Mouse (Mus musculus) heart, embryonic 11.5 days (tissue): Measurements from ENCODE around the gene Palld. TPM values are rescaled to one million over a fixed set of nuclear protein-coding genes. Genes with fewer than 3 reads are reported as not detected.

Source experiments
- ATAC-seq: fragments of 200-750 bp; cut with Nextera tagmentation; replicated peaks from 2 replicates; pipeline ENCODE4 v1.8.0; 2017; ENCODE audit warnings: moderate library complexity; ENCODE audit not compliant: insufficient number of reproducible peaks, low FRiP score, low TSS enrichment
- H3K27ac ChIP-seq: fragments of 300-500 bp; sonication (generic); 2 replicates; pipeline ENCODE4 v1.5.1; 2014; ENCODE audit warnings: mild to moderate bottlenecking, low read depth, low read length
- H3K27me3 ChIP-seq: fragments of 300-500 bp; sonication (generic); 2 replicates; pipeline ENCODE4 v1.6.1; 2014; ENCODE audit warnings: mild to moderate bottlenecking, low read length, mixed read lengths; ENCODE audit not compliant: control insufficient read depth, insufficient read depth
- H3K36me3 ChIP-seq: fragments of 300-500 bp; sonication (generic); 2 replicates; pipeline ENCODE4 v1.6.1; 2014; ENCODE audit warnings: mild to moderate bottlenecking, low read length, moderate library complexity, mixed read lengths; ENCODE audit not compliant: control insufficient read depth, insufficient read depth
- H3K4me1 ChIP-seq: fragments of 300-500 bp; sonication (generic); 2 replicates; pipeline ENCODE4 v1.6.1; 2014; ENCODE audit warnings: low read length; ENCODE audit not compliant: control insufficient read depth, insufficient read depth
- H3K4me2 ChIP-seq: fragments of 300-500 bp; sonication (generic); 2 replicates; pipeline ENCODE4 v1.6.1; 2014; ENCODE audit warnings: mild to moderate bottlenecking, moderate library complexity
- H3K4me3 ChIP-seq: fragments of 300-500 bp; sonication (generic); 2 replicates; pipeline ENCODE4 v1.5.1; 2014; ENCODE audit warnings: low read depth, low read length
- H3K9ac ChIP-seq: fragments of 300-500 bp; sonication (generic); 2 replicates; pipeline ENCODE4 v1.6.1; 2014; ENCODE audit warnings: mild to moderate bottlenecking, low read depth, low read length, moderate library complexity
- H3K9me3 ChIP-seq: fragments of 300-500 bp; sonication (generic); replicated peaks from 2 replicates; pipeline ENCODE4 v1.6.1; 2016; ENCODE audit warnings: low read length; ENCODE audit not compliant: control insufficient read depth
- WGBS: fragments of 180-500 bp; shearing (Covaris S2); extraction: QIAGEN DNeasy Blood & Tissue Kit; methylation state at CpG from one replicate; pipeline ENCODE4 v1.1.7; 2014; ENCODE audit not compliant: insufficient replicate concordance; 5-methylcytosine and 5-hydroxymethylcytosine counted together
- polyA plus RNA-seq: library from polyadenylated mRNA; unstranded; fragments of >200 nt; fragmentation: Nextera tagmentation; extraction: Ambion mirVana; gene quantifications from 2 replicates; pipeline ENCODE4 v1.2.1, GENCODE M21; 2014

The Palld gene
- polyA plus RNA-seq, 1 experiment from 2014 or later: 157 TPM

DNA sequence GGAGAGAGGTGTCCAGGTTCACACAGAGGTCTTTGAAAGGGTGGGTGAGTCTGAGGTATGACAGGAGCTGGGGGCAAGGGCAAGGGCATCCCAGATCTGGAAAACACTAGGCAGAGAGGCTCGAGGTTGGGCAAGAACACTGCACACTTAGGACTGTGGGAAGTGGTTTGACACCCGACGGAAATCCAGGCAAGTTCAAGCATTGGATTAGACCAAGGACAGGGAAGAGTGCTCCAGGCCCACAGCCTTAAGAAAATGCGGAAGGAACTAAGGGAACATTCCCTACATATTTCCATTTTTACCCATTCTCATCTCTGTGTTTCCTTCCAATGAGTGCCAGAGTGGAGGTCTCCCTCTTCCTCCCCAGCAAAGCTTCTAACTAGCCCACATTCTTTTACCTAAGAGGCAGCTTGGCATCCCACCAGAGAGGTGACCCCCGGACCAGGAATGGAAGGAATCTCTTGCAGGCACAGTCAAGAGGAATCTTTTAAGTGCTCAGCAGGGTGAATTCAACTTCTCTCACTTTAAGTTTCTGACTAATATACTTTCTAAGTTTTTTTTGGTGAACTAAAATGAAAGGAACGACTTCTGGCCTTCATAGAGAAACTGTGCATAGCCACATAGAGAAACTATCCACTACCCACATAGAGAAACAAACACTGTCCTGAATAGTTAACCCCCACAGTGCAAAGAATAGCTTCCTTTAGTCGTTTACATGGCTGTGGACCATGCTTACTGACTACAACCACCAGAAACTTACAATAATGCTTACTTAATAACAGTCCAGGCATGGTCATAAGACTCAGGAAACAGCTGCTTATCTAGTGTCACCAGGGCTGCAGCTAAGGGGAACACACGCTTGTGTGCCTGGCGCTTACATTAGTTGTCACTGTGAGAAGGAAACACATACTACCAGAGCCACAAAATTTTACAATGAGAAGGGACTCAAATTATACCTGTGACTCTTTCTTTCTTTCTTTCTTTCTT is 286.5 kb downstream of the Palld start:
- peaks cover 17% of the 10 kb centered on the region for H3K4me1 ChIP-seq
- peak overlapping the region; percentile 35; the same call in 1 of the 2 replicates for H3K27ac ChIP-seq
- H3K27me3 ChIP-seq: no peaks in the 10 kb centered on the region
- ATAC-seq: no peak
- 50% methylated on average over 9 of the region's 9 CpGs for WGBS
- no peaks in the 10 kb centered on the region for H3K9me3 ChIP-seq
- H3K9ac ChIP-seq: no peak overlapping the region
- H3K4me2 ChIP-seq: no peak overlapping the region
- H3K36me3 ChIP-seq: no peaks in the 10 kb centered on the region
- no peak overlapping the region for H3K4me3 ChIP-seq

DNA sequence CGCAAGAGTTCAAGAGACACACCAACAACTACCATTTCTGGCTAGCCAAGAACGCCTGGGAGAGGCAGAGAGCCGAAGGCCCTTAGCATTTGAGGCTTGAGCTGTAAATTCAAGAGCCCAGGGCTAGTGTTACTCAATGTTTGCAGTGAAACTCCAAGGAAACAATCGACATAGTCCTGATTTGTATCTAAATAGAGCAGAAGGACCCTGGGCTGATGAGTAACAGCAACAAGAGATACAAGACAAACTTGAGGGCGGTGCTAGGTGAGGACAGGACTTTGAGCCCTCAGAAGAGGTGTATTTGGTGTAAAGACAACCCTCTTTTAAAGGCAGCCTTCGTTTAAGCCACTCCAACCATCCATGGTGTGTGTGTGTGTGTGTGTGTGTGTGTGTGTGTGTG is 290.7 kb downstream of the Palld start:
- no peak for ATAC-seq
- H3K9me3 ChIP-seq: no peaks in the 10 kb centered on the region
- H3K36me3 ChIP-seq: no peaks in the 10 kb centered on the region
- H3K4me3 ChIP-seq: no peak overlapping the region
- no peak overlapping the region for H3K9ac ChIP-seq
- H3K27me3 ChIP-seq: no peaks in the 10 kb centered on the region
- H3K4me2 ChIP-seq: no peak overlapping the region
- WGBS: 74% methylated on average over 6 of the region's 6 CpGs
- peaks cover 6% of the 10 kb centered on the region for H3K4me1 ChIP-seq
- H3K27ac ChIP-seq: no peak overlapping the region

- H3K4me2 ChIP-seq: no peak overlapping the region
- peaks cover 5% of the 10 kb centered on the region; the same call in 1 of the 2 replicates for H3K4me1 ChIP-seq
- no peaks in the 10 kb centered on the region for H3K36me3 ChIP-seq
- no peaks in the 10 kb centered on the region for H3K9me3 ChIP-seq
- no peak overlapping the region for H3K9ac ChIP-seq
- H3K27me3 ChIP-seq: no peaks in the 10 kb centered on the region
- no peak overlapping the region for H3K4me3 ChIP-seq
- ATAC-seq: no peak
- WGBS: 76% methylated on average over 7 of the region's 7 CpGs
- no peak overlapping the region for H3K27ac ChIP-seq
Observed at GRCm38 (mm10) chr8:61611077-61611476, 291.4 kb downstream of the Palld start.

- Histone ChIP-seq H3K4me3 (no peak overlapping the region), H3K4me2 (no peak overlapping the region), H3K36me3 (no peaks in the 10 kb centered on the region), H3K9ac (no peak overlapping the region), H3K27ac (no peak overlapping the region), H3K9me3 (no peaks in the 10 kb centered on the region), H3K27me3 (no peaks in the 10 kb centered on the region), H3K4me1 (peaks cover under 1% of the 10 kb centered on the region; the same call in 1 of the 2 replicates)
- WGBS: 72% methylated on average over 5 of the region's 5 CpGs
- ATAC-seq: no peak
Observed at GRCm38 (mm10) chr8:61610546-61610945, 291.9 kb downstream of the Palld start.

DNA sequence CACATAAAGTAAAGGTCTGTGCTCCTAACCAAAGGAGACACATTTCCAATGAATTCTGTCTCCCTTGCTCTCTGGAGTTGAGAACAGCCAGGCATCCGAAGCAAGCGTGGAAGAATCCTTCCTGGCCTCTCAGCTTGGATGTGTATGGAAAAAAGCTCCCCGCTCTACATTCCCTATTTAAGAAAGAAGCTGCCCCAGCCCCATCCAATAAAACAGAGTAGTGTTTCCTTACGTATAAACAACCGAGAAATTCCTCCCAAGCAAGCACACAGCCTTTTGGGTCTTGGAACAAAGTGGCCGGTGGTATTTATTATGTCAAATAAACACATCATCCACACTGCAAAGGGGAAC is 295.1 kb downstream of the Palld start:
- H3K9ac ChIP-seq: no peak overlapping the region

DNA sequence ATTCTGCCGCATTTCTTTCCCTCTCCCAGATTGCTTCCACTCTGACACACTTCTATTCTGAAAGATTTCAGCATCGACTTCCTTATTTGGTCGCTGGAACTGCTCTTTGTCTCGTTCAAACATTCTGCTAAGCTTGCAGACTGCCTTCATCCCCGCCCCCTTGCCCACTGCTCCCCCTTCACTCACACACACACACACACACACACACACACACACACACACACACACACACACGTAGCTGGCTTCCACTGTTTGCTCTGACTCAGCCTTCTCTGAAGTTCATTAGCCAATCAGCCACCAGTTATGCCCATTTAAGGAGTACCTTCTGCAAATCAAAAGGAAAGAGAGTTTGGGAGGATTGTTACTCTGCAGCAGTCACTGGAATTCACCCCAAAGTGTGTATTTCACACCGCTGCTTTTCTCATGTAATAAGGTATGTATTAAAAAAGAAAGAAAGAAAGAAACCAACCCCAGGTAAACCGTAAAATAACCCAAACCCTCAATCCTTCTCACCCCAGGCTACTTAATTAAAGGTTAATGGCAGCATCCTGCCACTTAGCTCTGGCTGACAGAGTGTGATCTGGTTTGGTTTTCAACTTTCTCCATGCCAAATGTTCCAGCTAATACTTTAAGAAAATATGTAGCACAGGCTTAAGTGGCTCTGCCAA is 295.6 kb downstream of the Palld start:
- no peak overlapping the region; the same call in 1 of the 2 replicates for H3K4me2 ChIP-seq
- H3K36me3 ChIP-seq: no peaks in the 10 kb centered on the region
- no peaks in the 10 kb centered on the region for H3K4me1 ChIP-seq
- H3K9me3 ChIP-seq: no peaks in the 10 kb centered on the region
- ATAC-seq: peak; percentile 58; the same call in 1 of the 2 replicates
- peak overlapping the region; percentile 76 for H3K27ac ChIP-seq
- WGBS: 15% methylated on average over 8 of the region's 8 CpGs
- H3K9ac ChIP-seq: 0 out of 2 replicates have a peak overlapping the region, but pooled peaks have one; percentile 16
- no peaks in the 10 kb centered on the region for H3K27me3 ChIP-seq
- no peak overlapping the region for H3K4me3 ChIP-seq

More for the DNA sequence above, 295.1 kb downstream of the Palld start:
- no peaks in the 10 kb centered on the region for H3K36me3 ChIP-seq
- H3K4me3 ChIP-seq: no peak overlapping the region
- peak overlapping the region; percentile 76 for H3K27ac ChIP-seq
- no peaks in the 10 kb centered on the region for H3K27me3 ChIP-seq
- no peaks in the 10 kb centered on the region for H3K4me1 ChIP-seq
- ATAC-seq: no peak
- 49% methylated on average over 6 of the region's 6 CpGs for WGBS
- no peak overlapping the region for H3K4me2 ChIP-seq
- H3K9me3 ChIP-seq: no peaks in the 10 kb centered on the region

DNA sequence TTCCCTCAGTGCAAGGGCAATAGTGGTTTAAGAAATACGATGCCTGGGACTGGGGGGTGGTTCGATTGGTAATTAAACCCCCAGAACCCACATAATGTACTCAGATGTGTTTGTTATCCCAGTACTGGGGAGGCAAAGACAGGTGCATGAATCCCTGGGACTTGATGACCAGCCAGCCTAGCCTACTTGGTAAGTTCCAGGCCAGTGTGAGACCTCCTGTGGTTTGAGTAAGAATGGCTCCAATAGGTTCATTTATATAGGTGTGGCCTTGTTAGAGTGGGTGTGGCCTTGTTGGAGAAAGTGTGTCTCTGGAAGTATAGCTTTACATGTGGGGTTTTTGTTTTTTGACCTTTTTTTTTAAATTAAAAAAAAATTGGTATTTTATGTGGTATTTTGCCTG is 297.6 kb downstream of the Palld start:
- H3K4me3 ChIP-seq: no peak overlapping the region
- H3K4me2 ChIP-seq: no peak overlapping the region
- H3K9ac ChIP-seq: no peak overlapping the region
- no peak overlapping the region for H3K27ac ChIP-seq
- no peaks in the 10 kb centered on the region for H3K9me3 ChIP-seq
- 92% methylated on average over 2 of the region's 2 CpGs for WGBS
- H3K4me1 ChIP-seq: no peaks in the 10 kb centered on the region
- no peaks in the 10 kb centered on the region for H3K27me3 ChIP-seq
- no peak for ATAC-seq
- no peaks in the 10 kb centered on the region for H3K36me3 ChIP-seq

DNA sequence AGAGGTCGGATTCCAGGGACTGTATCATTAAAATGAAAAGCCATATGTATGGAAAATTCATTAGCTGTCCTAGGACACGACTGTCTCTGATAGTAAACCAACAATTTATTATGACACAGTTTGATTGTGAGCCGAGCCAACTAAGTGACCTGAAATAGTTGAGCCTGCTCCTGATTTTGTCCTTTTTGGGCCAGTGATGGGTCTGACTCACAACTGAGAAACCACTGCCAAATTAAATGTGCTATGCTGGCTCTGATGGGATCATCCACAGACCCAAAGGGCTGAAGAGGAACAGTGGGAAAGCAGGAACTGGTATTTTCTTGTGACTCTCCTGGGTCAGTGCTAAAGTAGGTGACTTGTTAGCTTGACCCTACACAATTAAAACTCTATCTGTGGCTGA is 305.6 kb downstream of the Palld start:
- Histone ChIP-seq H3K4me3 (no peak overlapping the region), H3K27me3 (no peaks in the 10 kb centered on the region)
- ATAC-seq: no peak

More for the DNA sequence above, 305.6 kb downstream of the Palld start:
- 57% methylated on average over 3 of the region's 3 CpGs for WGBS
- Histone ChIP-seq H3K9me3 (no peaks in the 10 kb centered on the region), H3K36me3 (no peaks in the 10 kb centered on the region), H3K27ac (no peak overlapping the region), H3K4me2 (no peak overlapping the region), H3K4me1 (peaks cover 4% of the 10 kb centered on the region; the same call in 1 of the 2 replicates), H3K9ac (no peak overlapping the region)
